Mouse (Mus musculus) limb, embryonic 13.5 days (tissue): ENCODE data around the gene Olfr90. TPM values are rescaled to one million over a fixed set of nuclear protein-coding genes. Genes with fewer than 3 reads are reported as not detected.

Source experiments
- ATAC-seq: fragments of 200-750 bp; cut with Nextera tagmentation; 2 replicates; pipeline ENCODE4 v1.8.0; 2017; ENCODE audit warnings: low read depth, moderate number of reproducible peaks, moderate TSS enrichment; ENCODE audit not compliant: low FRiP score
- H3K27ac ChIP-seq: fragments of 300-500 bp; sonication (generic); 2 replicates; pipeline ENCODE4 v1.5.1; 2015; ENCODE audit warnings: inconsistent platforms, mild to moderate bottlenecking, moderate library complexity
- H3K27me3 ChIP-seq: fragments of 300-500 bp; sonication (generic); 2 replicates; pipeline ENCODE4 v1.6.1; 2015; ENCODE audit warnings: mild to moderate bottlenecking, inconsistent platforms
- H3K36me3 ChIP-seq: fragments of 300-500 bp; sonication (generic); 2 replicates; pipeline ENCODE4 v1.6.1; 2015; ENCODE audit warnings: inconsistent platforms, mild to moderate bottlenecking, moderate library complexity
- H3K4me1 ChIP-seq: fragments of 300-500 bp; sonication (generic); 2 replicates; pipeline ENCODE4 v1.6.1; 2015; ENCODE audit warnings: inconsistent platforms
- H3K4me2 ChIP-seq: fragments of 300-500 bp; sonication (generic); replicated peaks from 2 replicates; pipeline ENCODE4 v1.6.1; 2015; ENCODE audit warnings: inconsistent platforms, mild to moderate bottlenecking, moderate library complexity
- H3K4me3 ChIP-seq: fragments of 300-500 bp; sonication (generic); 2 replicates; pipeline ENCODE4 v1.5.1; 2015; ENCODE audit warnings: moderate library complexity, mild to moderate bottlenecking, inconsistent platforms
- H3K9ac ChIP-seq: fragments of 300-500 bp; sonication (generic); 2 replicates; pipeline ENCODE4 v1.6.1; 2015; ENCODE audit warnings: mild to moderate bottlenecking, inconsistent platforms
- H3K9me3 ChIP-seq: fragments of 300-500 bp; sonication (generic); 2 replicates; pipeline ENCODE4 v1.6.1; 2016; ENCODE audit warnings: inconsistent platforms
- WGBS: fragments of 180-500 bp; shearing (Covaris S2); methylation state at CpG from one replicate; pipeline ENCODE4 v1.1.7; 2015; 5-methylcytosine and 5-hydroxymethylcytosine counted together
- polyA plus RNA-seq: library from polyadenylated mRNA; unstranded; fragments of >200 nt; fragmentation: Nextera tagmentation; extraction: Ambion mirVana; gene quantifications from 2 replicates; pipeline ENCODE4 v1.2.1, GENCODE M21; 2015

The Olfr90 gene
- polyA plus RNA-seq, 1 experiment from 2014 or later = 0.09 TPM

DNA sequence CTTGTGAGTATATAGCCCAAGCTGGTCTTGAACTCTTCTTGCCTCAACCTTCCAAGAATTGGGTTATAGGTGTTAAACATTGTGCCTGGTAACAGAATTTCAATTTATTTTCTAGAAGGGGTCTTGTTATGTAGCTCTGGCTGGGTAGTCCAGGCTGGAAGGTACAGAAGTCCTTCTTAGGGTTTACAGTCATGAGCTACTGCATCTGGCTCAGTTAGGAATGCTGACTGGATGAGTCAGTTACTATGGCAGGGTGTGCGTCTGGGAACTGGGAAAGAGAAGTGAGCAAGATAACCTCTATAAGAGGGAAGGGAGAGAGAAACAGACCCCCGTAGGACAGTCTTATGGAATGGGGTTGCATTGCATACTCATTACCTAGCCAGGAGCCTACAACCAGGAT is 12.5 kb downstream of the Olfr90 start:
- Histone ChIP-seq H3K4me1 (peaks cover 13% of the 10 kb centered on the region), H3K27ac (no peak overlapping the region), H3K4me2 (no peak overlapping the region), H3K36me3 (peaks cover 61% of the 10 kb centered on the region), H3K9me3 (no peaks in the 10 kb centered on the region), H3K27me3 (no peaks in the 10 kb centered on the region), H3K9ac (no peak overlapping the region), H3K4me3 (no peak overlapping the region)
- no peak for ATAC-seq
- 86% methylated on average over 2 of the region's 2 CpGs for WGBS

DNA sequence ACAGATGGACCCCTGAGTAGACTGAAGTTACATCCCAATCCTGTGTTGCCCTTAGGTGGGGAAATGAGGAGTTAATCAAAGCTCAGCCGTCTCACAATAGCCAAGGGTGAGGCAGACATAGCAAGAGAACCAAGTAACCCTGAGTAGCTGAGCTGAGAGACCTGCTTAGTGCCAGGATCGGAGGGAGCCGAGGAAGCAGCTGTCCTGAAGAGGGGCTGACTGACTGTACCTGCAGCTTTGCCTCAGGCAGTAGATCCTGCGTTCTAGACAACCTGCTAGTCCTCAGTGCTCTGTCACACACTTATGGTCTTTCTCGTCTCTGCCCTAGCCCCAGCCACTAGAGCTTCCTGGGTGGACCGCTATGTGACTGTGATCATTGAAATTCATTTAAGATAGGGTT is 13.1 kb downstream of the Olfr90 start:
- Histone ChIP-seq H3K4me2 (no peak overlapping the region), H3K36me3 (peaks cover 67% of the 10 kb centered on the region), H3K4me1 (peaks cover 13% of the 10 kb centered on the region), H3K27ac (no peak overlapping the region), H3K27me3 (no peaks in the 10 kb centered on the region), H3K4me3 (no peak overlapping the region), H3K9me3 (no peaks in the 10 kb centered on the region), H3K9ac (no peak overlapping the region)
- ATAC-seq = no peak
- 88% methylated on average over 6 of the region's 6 CpGs for WGBS

DNA sequence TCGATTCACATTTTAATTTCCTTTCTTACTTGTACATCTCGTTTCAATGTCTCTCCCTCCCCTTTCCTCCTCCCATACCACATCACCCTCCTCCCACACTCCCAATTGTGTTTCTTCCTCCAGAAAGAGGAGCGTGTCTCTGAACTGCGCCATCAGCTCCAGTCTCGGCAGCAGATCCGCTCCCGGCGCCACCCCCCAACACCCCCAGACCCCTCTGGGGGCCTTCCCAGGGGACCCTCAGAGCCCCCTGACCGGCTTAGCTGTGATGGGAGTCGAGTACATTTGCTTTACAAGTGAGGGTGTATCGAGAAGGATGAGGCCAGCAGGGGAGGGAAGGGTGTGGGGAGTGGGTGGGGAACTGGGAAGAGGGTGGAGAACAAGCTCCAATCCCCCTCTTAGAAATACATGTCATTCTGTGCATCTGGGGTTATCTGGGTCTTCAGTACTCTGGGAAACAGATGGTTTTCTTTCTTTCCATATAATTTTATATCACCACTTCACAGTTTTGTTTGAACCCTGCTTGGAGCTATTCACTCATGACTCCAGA is 15.5 kb downstream of the Olfr90 start:
- ATAC-seq = no peak
- Histone ChIP-seq H3K9ac (no peak overlapping the region), H3K4me1 (no peaks in the 10 kb centered on the region), H3K4me3 (no peak overlapping the region), H3K27me3 (no peaks in the 10 kb centered on the region), H3K4me2 (no peak overlapping the region), H3K36me3 (peaks cover 90% of the 10 kb centered on the region), H3K9me3 (no peaks in the 10 kb centered on the region), H3K27ac (no peak overlapping the region)
- 66% methylated on average over 11 of the region's 11 CpGs for WGBS

DNA sequence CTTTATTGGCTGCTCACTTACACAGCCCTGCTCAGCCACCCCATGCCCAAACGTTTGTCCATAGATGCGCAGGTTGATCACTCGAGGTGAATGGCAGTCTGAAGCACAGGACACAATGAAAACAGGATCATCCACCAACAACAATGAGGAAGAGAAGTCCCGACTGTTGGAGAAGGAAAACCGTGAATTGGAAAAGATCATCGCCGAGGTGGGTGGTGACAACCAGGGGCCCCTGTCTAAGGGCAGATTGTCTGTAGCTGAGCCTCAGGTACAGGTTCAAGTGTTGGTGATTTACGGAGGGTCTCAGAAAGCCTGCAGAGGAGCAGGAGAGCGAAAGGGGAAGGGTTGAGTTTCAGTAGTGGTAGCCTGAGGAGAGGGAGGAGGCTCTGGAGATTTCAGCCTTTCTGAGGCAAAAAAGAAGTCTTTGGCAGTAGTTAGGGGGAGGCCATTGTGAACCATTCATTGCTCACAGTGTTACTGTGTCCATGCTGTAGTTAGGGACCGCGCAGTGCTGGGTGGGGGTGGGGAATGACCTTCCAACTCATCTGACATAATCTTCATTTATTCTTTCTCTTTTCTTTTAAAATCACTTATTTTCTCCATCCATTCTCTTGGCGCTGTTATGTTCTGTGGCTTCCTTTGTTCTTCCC is 16.1 kb downstream of the Olfr90 start:
- H3K4me2 ChIP-seq = no peak overlapping the region
- H3K9me3 ChIP-seq = no peaks in the 10 kb centered on the region
- H3K27me3 ChIP-seq = no peaks in the 10 kb centered on the region
- H3K36me3 ChIP-seq = peaks cover 96% of the 10 kb centered on the region
- H3K27ac ChIP-seq = no peak overlapping the region
- H3K4me1 ChIP-seq = no peaks in the 10 kb centered on the region
- 89% methylated on average over 12 of the region's 12 CpGs for WGBS
- no peak for ATAC-seq
- H3K4me3 ChIP-seq = no peak overlapping the region
- H3K9ac ChIP-seq = no peak overlapping the region

DNA sequence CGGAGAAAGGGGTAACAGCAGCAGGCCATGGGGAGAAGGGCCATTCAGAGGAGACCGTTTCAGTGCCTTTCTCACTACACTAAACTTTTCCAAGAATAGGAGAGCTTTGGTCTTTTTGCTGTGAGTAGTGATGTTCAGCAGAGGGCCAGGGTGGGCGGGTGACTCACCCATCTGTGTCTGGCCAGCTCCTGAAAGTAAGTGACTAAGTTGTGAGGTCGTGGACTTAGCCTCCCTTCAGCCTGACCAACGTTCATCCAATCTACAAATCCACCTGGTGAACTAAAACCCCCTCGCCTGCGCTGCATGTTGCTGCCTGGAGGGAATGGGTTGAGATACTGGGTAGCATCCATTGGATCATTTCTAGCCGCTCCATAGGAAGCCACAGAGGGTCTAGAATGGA is 18.2 kb downstream of the Olfr90 start:
- WGBS = 91% methylated on average over 8 of the region's 8 CpGs
- H3K4me1 ChIP-seq = no peaks in the 10 kb centered on the region
- H3K4me2 ChIP-seq = no peak overlapping the region
- peaks cover 98% of the 10 kb centered on the region for H3K36me3 ChIP-seq
- no peak overlapping the region for H3K9ac ChIP-seq
- no peaks in the 10 kb centered on the region for H3K9me3 ChIP-seq
- H3K27ac ChIP-seq = no peak overlapping the region
- H3K4me3 ChIP-seq = no peak overlapping the region
- H3K27me3 ChIP-seq = no peaks in the 10 kb centered on the region
- no peak for ATAC-seq

DNA sequence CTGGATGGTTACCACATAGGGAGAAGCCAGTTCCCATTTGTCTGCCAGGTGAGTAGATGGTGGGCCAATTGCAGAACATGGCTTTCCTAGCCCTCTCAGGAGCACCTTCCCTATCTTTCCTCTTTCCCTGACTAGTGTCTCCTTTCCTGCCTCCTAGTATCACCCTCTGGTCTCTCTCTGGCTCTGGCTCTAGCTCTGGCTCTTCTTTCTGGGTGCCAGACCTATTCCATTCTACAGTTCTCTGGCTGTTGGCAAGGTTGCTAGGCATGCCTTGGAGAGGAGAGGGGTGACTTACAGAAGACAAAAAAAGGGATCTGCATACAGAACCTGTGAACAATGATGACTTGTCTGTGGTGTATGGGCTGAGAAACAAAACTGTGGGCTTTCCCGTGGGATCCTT is 20.4 kb downstream of the Olfr90 start:
- H3K4me2 ChIP-seq = no peak overlapping the region
- no peaks in the 10 kb centered on the region for H3K4me1 ChIP-seq
- no peak overlapping the region for H3K9ac ChIP-seq
- H3K27me3 ChIP-seq = no peaks in the 10 kb centered on the region
- H3K9me3 ChIP-seq = no peaks in the 10 kb centered on the region
- ATAC-seq = no peak
- no peak overlapping the region for H3K4me3 ChIP-seq
- peaks cover 97% of the 10 kb centered on the region for H3K36me3 ChIP-seq
- no peak overlapping the region for H3K27ac ChIP-seq
- WGBS = 94% methylated on average over 1 of the region's 1 CpGs

DNA sequence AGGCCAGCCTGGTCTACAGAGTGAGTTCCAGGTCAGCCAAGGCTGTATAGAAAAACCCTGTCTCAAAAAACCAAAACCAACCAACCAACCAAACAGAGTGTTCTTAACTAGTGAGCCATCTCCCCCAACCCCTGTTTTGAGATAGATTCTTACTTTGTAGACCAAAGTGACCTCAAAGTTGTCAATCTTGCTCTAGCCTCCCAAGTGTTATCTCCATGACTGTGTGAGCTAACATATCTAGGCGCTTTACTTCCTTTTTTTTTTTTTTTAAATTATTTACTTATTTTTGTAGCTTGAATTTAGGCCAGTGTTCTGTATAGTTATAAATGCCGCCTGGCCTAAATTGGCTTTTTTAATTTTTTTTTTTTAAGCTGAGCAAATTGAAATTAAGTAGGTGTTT is 22.3 kb downstream of the Olfr90 start:
- Histone ChIP-seq H3K9me3 (no peaks in the 10 kb centered on the region), H3K4me1 (no peaks in the 10 kb centered on the region), H3K9ac (no peak overlapping the region), H3K36me3 (peaks cover 96% of the 10 kb centered on the region), H3K27ac (no peak overlapping the region), H3K4me3 (no peak overlapping the region), H3K27me3 (no peaks in the 10 kb centered on the region), H3K4me2 (no peak overlapping the region)
- ATAC-seq = no peak
- WGBS = 95% methylated on average over 2 of the region's 2 CpGs

DNA sequence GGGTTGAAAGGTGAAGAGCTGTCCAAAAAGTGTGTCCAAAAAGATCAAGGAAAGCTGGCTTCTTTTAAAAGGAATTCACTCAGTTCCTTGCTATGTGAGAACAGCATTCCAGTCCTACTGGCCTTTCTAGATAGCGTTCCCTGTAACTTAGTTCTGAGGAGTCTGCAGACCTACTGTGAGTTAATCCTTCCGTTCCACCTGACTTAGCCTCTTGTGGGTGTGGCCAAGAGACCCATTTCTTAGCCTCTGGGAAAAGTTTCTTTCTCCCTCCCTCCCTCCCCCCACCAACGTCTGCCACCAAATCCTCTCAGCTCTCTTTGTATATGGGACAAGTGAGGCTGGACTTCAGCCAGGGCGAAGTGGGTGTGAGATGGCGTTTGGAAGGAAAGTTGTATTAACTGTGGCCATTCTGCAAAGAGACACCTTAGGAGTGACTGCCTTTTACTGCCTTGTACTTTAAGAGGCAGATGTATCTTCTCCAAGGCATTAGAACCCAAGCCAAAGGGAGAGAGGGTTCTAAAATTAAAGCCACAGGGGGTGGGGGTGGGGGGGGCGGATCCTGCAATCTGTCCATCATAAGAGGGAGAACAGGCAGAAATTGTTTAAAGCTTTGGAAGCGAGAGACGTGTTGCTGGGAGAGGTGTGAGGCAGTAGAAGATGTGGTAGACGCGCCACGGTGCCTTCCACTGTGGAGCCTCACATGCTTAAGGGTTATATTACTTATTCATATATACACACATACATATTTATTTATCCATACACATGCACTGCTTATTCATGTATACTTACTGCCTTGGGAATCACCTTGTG is 24.4 kb downstream of the Olfr90 start:
- H3K27ac ChIP-seq = no peak overlapping the region
- H3K27me3 ChIP-seq = no peaks in the 10 kb centered on the region
- no peaks in the 10 kb centered on the region for H3K9me3 ChIP-seq
- no peak overlapping the region for H3K4me2 ChIP-seq
- no peak overlapping the region for H3K4me3 ChIP-seq
- H3K4me1 ChIP-seq = no peaks in the 10 kb centered on the region
- no peak overlapping the region for H3K9ac ChIP-seq
- no peak for ATAC-seq
- 87% methylated on average over 11 of the region's 11 CpGs for WGBS
- peaks cover 93% of the 10 kb centered on the region for H3K36me3 ChIP-seq

DNA sequence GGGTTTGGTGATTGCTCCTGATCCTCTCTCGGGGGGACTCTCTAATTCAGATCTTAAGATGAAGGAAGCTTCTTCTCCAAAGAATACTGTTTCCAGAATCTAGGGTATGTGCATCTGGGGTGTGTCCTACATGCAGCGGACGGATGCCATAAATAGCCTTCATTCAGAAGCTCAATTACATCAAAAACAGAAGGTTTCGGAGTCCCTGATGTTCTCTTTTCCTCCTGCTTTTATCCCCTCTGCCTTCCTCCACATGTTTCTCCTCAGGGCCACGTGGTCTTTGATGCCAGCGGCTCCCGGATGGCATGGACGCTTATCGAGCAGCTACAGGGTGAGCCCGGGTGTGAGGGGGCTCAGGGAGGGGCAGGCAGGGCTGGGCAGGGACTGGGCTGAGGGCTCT is 25.2 kb downstream of the Olfr90 start:
- no peaks in the 10 kb centered on the region for H3K27me3 ChIP-seq
- H3K36me3 ChIP-seq = peaks cover 93% of the 10 kb centered on the region
- H3K4me3 ChIP-seq = no peak overlapping the region
- H3K9ac ChIP-seq = no peak overlapping the region
- H3K4me1 ChIP-seq = no peaks in the 10 kb centered on the region
- no peak for ATAC-seq
- no peak overlapping the region for H3K27ac ChIP-seq
- no peak overlapping the region for H3K4me2 ChIP-seq
- H3K9me3 ChIP-seq = no peaks in the 10 kb centered on the region
- 76% methylated on average over 10 of the region's 10 CpGs for WGBS

DNA sequence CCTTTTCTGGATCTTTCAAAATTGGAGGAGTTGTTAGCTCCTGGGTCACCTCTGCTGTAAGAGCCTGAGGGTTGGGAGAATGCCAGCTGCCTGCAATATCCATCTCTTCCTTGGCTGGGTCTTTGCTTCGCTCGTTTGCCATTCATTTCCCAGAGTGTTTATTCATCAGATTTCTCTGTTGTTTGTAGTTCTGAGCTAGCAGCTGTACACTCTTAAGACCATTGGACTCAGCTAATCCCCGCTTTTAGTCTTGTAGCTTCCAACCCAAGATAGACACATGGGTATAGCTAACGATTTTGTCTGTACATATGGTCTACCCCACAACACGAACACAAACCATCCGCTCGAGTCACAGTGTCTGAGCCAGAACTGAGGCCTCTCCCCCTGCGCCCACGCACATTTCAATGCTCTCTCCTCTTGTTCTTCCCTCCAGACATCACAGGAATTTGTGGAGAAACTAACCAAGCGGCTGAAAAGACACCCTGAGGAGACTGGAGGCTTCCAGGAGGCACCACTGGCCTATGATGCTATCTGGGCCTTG is 26.1 kb downstream of the Olfr90 start:
- no peaks in the 10 kb centered on the region for H3K4me1 ChIP-seq
- no peak overlapping the region for H3K4me3 ChIP-seq
- ATAC-seq = no peak
- H3K4me2 ChIP-seq = no peak overlapping the region
- 89% methylated on average over 10 of the region's 10 CpGs for WGBS
- no peaks in the 10 kb centered on the region for H3K9me3 ChIP-seq
- H3K36me3 ChIP-seq = peaks cover 90% of the 10 kb centered on the region
- H3K27me3 ChIP-seq = no peaks in the 10 kb centered on the region
- no peak overlapping the region for H3K27ac ChIP-seq
- no peak overlapping the region for H3K9ac ChIP-seq

DNA sequence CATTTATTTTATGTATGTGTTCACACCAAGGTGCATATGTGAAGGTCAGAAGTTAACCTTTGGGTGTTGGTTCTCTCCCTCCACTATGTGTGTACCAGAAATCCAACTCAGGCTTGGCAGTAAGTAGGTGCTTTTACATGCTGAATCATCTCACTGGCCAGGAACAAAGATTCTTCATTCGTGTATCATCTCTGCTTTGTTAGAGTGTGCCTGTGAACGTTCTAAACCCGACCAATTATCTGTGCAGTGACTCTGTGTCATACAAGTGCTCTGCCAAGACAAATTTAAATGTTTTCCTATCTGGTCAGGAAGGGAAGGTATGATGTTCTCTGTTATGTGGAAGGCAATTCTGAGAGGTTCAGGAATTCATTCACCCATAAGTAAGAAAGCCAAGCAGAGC is 26.9 kb downstream of the Olfr90 start:
- WGBS = 92% methylated on average over 3 of the region's 3 CpGs
- no peak overlapping the region for H3K9ac ChIP-seq
- H3K9me3 ChIP-seq = no peaks in the 10 kb centered on the region
- H3K4me3 ChIP-seq = no peak overlapping the region
- no peak overlapping the region for H3K27ac ChIP-seq
- H3K4me2 ChIP-seq = no peak overlapping the region
- H3K36me3 ChIP-seq = peaks cover 89% of the 10 kb centered on the region
- ATAC-seq = no peak
- no peaks in the 10 kb centered on the region for H3K27me3 ChIP-seq
- no peaks in the 10 kb centered on the region for H3K4me1 ChIP-seq

DNA sequence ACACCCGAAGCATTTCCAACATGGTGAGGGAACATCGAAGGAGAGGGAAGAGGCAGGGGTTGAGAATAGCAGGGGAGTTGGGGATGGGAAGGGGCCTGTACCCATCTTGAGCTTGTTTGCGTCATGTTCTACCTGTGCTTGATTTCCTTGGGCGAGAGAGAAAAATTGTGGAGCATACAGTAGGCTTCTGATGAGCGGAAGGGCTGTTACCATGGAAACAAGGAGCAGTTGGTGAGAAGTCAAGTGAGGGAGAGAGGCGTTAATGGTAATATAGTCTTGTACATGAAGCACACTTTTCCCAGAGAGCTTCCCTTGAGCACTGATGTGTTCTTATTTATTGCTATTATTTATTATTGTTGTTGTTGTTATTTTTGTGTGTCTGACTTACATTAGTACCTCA is 31.3 kb downstream of the Olfr90 start:
- WGBS = 89% methylated on average over 6 of the region's 6 CpGs
- ATAC-seq = no peak

More for the DNA sequence above, 31.3 kb downstream of the Olfr90 start:
- H3K4me1 ChIP-seq = no peaks in the 10 kb centered on the region
- H3K27ac ChIP-seq = no peak overlapping the region
- no peaks in the 10 kb centered on the region for H3K9me3 ChIP-seq
- no peak overlapping the region for H3K9ac ChIP-seq
- no peak overlapping the region for H3K4me2 ChIP-seq
- peaks cover 80% of the 10 kb centered on the region for H3K36me3 ChIP-seq
- no peaks in the 10 kb centered on the region for H3K27me3 ChIP-seq
- H3K4me3 ChIP-seq = no peak overlapping the region
